Mouse (Mus musculus) ES-E14 (cell line): ENCODE measurements around the gene Slc35f1.

Experiments used
- CHD2 ChIP-seq: IDR thresholded peaks from 2 replicates; pipeline ENCODE4 v1.6.1; 2014; ENCODE audit warnings: mild to moderate bottlenecking, low read depth, low read length, inconsistent platforms
- HCFC1 ChIP-seq: IDR thresholded peaks from 2 replicates; pipeline ENCODE4 v1.6.1; 2012; ENCODE audit warnings: low read length, inconsistent platforms, borderline replicate concordance; ENCODE audit not compliant: insufficient read depth
- MAFK ChIP-seq: IDR thresholded peaks from 2 replicates; pipeline ENCODE4 v1.6.1; 2014; ENCODE audit warnings: mild to moderate bottlenecking, low read depth, low read length, inconsistent platforms; ENCODE audit not compliant: insufficient read depth
- ZC3H11A ChIP-seq: IDR thresholded peaks from 2 replicates; pipeline ENCODE4 v1.6.1; 2012; ENCODE audit warnings: low read depth, mild to moderate bottlenecking, inconsistent platforms, low read length, borderline replicate concordance
- ZNF384 ChIP-seq: IDR thresholded peaks from 2 replicates; pipeline ENCODE4 v1.6.1; 2012; ENCODE audit warnings: low read depth, low read length, inconsistent platforms

- TF ChIP-seq ZC3H11A (no peak), ZNF384 (no peak), MAFK (no peak), CHD2 (no peak), HCFC1 (no peak)
These were observed 150.5 kb downstream of the Slc35f1 start for GRCm38 (mm10) chr10:52840819-52841218.
